In genomic region chr13:29273693-29274221, GRCm38 (mm10) we compare ENCODE assay signal across 9 mouse cellular contexts.
DNase-seq lines count a peak whose midpoint lies in the region; ATAC-seq and TF ChIP-seq lines count a peak whose summit lies in the region.
"Had no signal": no experiment of that assay in that cellular context is flagged by ENCODE, and none has a peak within 500 bp of the region (broad histone marks: within the 10 kb centered on the region; RNA-seq: fewer than 3 reads in every experiment).

No protein-coding gene starts in this region.

- ATAC-seq in heart, embryonic 13.5 days (ENCODE audit: extremely low read depth, insufficient number of reproducible peaks, low FRiP score, low TSS enrichment) = no peak
- ATAC-seq in midbrain, postnatal 0 days (ENCODE audit: low FRiP score) = peak; percentile 32; the same call in 1 of the 2 replicates
- ATAC-seq in kidney, embryonic 15.5 days (replicated peaks; ENCODE audit: low FRiP score) = no peak

- H3K36me3 ChIP-seq in heart, embryonic 13.5 days = no peaks in the 10 kb centered on the region
- H3K36me3 ChIP-seq in midbrain, postnatal 0 days (ENCODE audit: insufficient read depth, low read length) = no peaks in the 10 kb centered on the region
- no peaks in the 10 kb centered on the region for H3K36me3 ChIP-seq in kidney, embryonic 15.5 days

- 0 out of 2 replicates have a peak overlapping the region, but pooled peaks have one; percentile 24 for H3K27ac ChIP-seq in heart, embryonic 13.5 days (replicated peaks)
- peak overlapping the region; percentile 69 for H3K27ac ChIP-seq in layer of hippocampus, adult 2 months
- H3K27ac ChIP-seq in midbrain, postnatal 0 days (ENCODE audit: low read depth, low read length) = no peak overlapping the region
- H3K27ac ChIP-seq in kidney, embryonic 15.5 days = no peak overlapping the region

- TF ChIP-seq CTCF in layer of hippocampus, adult 2 months (conservative IDR thresholded peaks at IDR 0.05) = no peak
- TF ChIP-seq CTCF in midbrain, postnatal 0 days (IDR thresholded peaks at IDR 0.05) = no peak

- 30% methylated on average over 4 of the region's 4 CpGs for WGBS in heart, embryonic 13.5 days
- WGBS in midbrain, postnatal 0 days = 25% methylated on average over 4 of the region's 4 CpGs
- 59% methylated on average over 4 of the region's 4 CpGs for WGBS in kidney, embryonic 15.5 days

- H3K9ac ChIP-seq in heart, embryonic 13.5 days = 0 out of 2 replicates have a peak overlapping the region, but pooled peaks have one; percentile 40
- H3K9ac ChIP-seq in midbrain, postnatal 0 days (replicated peaks; ENCODE audit: low read length, poor library complexity, severe bottlenecking) = no peak overlapping the region
- H3K9ac ChIP-seq in kidney, embryonic 15.5 days = no peak overlapping the region

- H3K4me1 ChIP-seq in heart, embryonic 13.5 days = peaks cover 17% of the 10 kb centered on the region
- H3K4me1 ChIP-seq in midbrain, postnatal 0 days (ENCODE audit: insufficient read depth, low read length) = no peaks in the 10 kb centered on the region; the same call in 1 of the 2 replicates
- 0 out of 2 replicates have a peak, but pooled peaks cover 12% of the 10 kb centered on the region for H3K4me1 ChIP-seq in kidney, embryonic 15.5 days

- no peaks in the 10 kb centered on the region for H3K27me3 ChIP-seq in heart, embryonic 13.5 days (replicated peaks)
- no peaks in the 10 kb centered on the region for H3K27me3 ChIP-seq in midbrain, postnatal 0 days (ENCODE audit: insufficient read depth, low read length)
- no peaks in the 10 kb centered on the region for H3K27me3 ChIP-seq in kidney, embryonic 15.5 days
- H3K27me3 ChIP-seq: CH12.LX had no signal

- DNase-seq in heart, postnatal 4 days = no peak
- peak; percentile 51 for DNase-seq in cerebellum, adult 9-11 months
- DNase-seq in layer of hippocampus, adult 2 months (ENCODE audit: low spot score in 2 of 2) = peak in 1 of 2 experiments; percentile 29
- DNase-seq in midbrain, postnatal 0 days (ENCODE audit: low spot score) = peak; percentile 45
- no peak for DNase-seq in thymus, postnatal 0 days (ENCODE audit: low spot score)
- DNase-seq in ovary, postnatal 10 days (ENCODE audit: low spot score) = no peak

- no peaks in the 10 kb centered on the region for H3K9me3 ChIP-seq in heart, embryonic 13.5 days
- no peaks in the 10 kb centered on the region for H3K9me3 ChIP-seq in midbrain, postnatal 0 days (ENCODE audit: low read length)
- H3K9me3 ChIP-seq in kidney, embryonic 15.5 days (replicated peaks) = no peaks in the 10 kb centered on the region

- H3K4me3 ChIP-seq in heart, embryonic 13.5 days = no peak overlapping the region
- H3K4me3 ChIP-seq in layer of hippocampus, adult 2 months = no peak overlapping the region
- H3K4me3 ChIP-seq in midbrain, postnatal 0 days (ENCODE audit: low read depth, low read length) = no peak overlapping the region
- no peak overlapping the region for H3K4me3 ChIP-seq in kidney, embryonic 15.5 days (replicated peaks)

- H3K4me2 ChIP-seq in heart, embryonic 13.5 days = peak overlapping the region; percentile 22
- H3K4me2 ChIP-seq in midbrain, postnatal 0 days (ENCODE audit: low read depth, low read length, poor library complexity, severe bottlenecking) = no peak overlapping the region
- H3K4me2 ChIP-seq in kidney, embryonic 15.5 days = no peak overlapping the region

Comparison
In these comparisons a context has a peak if more than half of its experiments do, and no peak if none do; other contexts are left out.
1. H3K27ac ChIP-seq: peak in heart, embryonic 13.5 days (single experiment) and layer of hippocampus, adult 2 months (single experiment); none in midbrain, postnatal 0 days (single experiment) and kidney, embryonic 15.5 days (single experiment).
2. DNase-seq: peak in cerebellum, adult 9-11 months (single experiment) and midbrain, postnatal 0 days (single experiment); none in heart, postnatal 4 days (single experiment), thymus, postnatal 0 days (single experiment) and ovary, postnatal 10 days (single experiment).